Mouse (Mus musculus) kidney, adult 2 months (tissue): ENCODE results near the gene Acot8. TPM values are rescaled to one million over a fixed set of nuclear protein-coding genes. Genes with fewer than 3 reads are reported as not detected.

Source experiments
- DNase-seq: peaks from one replicate; pipeline ENCODE4 v3.0.0; 2021
- H3K27ac ChIP-seq: fragments of 200-500 bp; 2 replicates; pipeline ENCODE4 v1.5.1; 2012; ENCODE audit warnings: low read depth, low read length, control low read depth, inconsistent platforms; ENCODE audit not compliant: insufficient read depth
- H3K27me3 ChIP-seq: fragments of 200-500 bp; replicated peaks from 2 replicates; pipeline ENCODE4 v1.6.1; 2012; ENCODE audit warnings: mild to moderate bottlenecking, moderate library complexity, low read length, inconsistent platforms; ENCODE audit not compliant: control insufficient read depth, insufficient read depth
- H3K36me3 ChIP-seq: fragments of 200-500 bp; 2 replicates; pipeline ENCODE4 v1.6.1; 2012; ENCODE audit warnings: mild to moderate bottlenecking, moderate library complexity, low read length, inconsistent platforms; ENCODE audit not compliant: control insufficient read depth, insufficient read depth
- H3K4me1 ChIP-seq: fragments of 200-500 bp; 2 replicates; pipeline ENCODE4 v1.6.1; 2011; ENCODE audit warnings: low read length; ENCODE audit not compliant: control insufficient read depth, insufficient read depth
- H3K4me3 ChIP-seq: fragments of 200-500 bp; 2 replicates; pipeline ENCODE4 v1.5.1; 2011; ENCODE audit warnings: mild to moderate bottlenecking, low read depth, low read length, control low read depth; ENCODE audit not compliant: insufficient read depth
- CTCF ChIP-seq: fragments of 200-500 bp; conservative IDR thresholded peaks from 2 replicates; pipeline ENCODE4 v1.5.1; 2011; ENCODE audit warnings: low read depth, mild to moderate bottlenecking, control low read depth, low read length, moderate library complexity, mixed read lengths; ENCODE audit not compliant: insufficient read depth, insufficient read length
- POLR2A ChIP-seq: fragments of 200-500 bp; IDR thresholded peaks from one replicate; pipeline ENCODE4 v1.6.1; 2011; ENCODE audit warnings: low read depth, low read length, control low read depth
- WGBS: fragments of 180-500 bp; shearing (Covaris S2); methylation state at CpG from one replicate; pipeline ENCODE4 v1.1.7; 2018; 5-methylcytosine and 5-hydroxymethylcytosine counted together
- polyA plus RNA-seq: library from polyadenylated mRNA; depleted of rRNA; stranded (reverse); fragments of >200 nt; gene quantifications from 2 replicates; pipeline ENCODE4 v1.2.3, GENCODE M21; 2012

The Acot8 gene
- polyA plus RNA-seq, 1 experiment: 68.4 TPM

GRCm38 (mm10) chr2:164783926-164784581, 20.6 kb downstream of the Acot8 start:
- Histone ChIP-seq H3K27me3 (no peaks in the 10 kb centered on the region), H3K4me3 (no peak overlapping the region), H3K4me1 (peaks cover 7% of the 10 kb centered on the region; the same call in 1 of the 2 replicates), H3K36me3 (no peaks in the 10 kb centered on the region), H3K27ac (no peak overlapping the region)
- no peak for DNase-seq
- 63% methylated on average over 7 of the region's 7 CpGs for WGBS
- TF ChIP-seq CTCF (no peak; the same call in 1 of the 2 replicates), POLR2A (no peak)

- Histone ChIP-seq H3K4me1 (peaks cover 7% of the 10 kb centered on the region; the same call in 1 of the 2 replicates), H3K4me3 (no peak overlapping the region), H3K27me3 (no peaks in the 10 kb centered on the region), H3K36me3 (no peaks in the 10 kb centered on the region), H3K27ac (no peak overlapping the region)
- 74% methylated on average over 4 of the region's 4 CpGs for WGBS
- no peak for TF ChIP-seq POLR2A
- TF ChIP-seq CTCF: no peak
- DNase-seq: no peak
Measured at GRCm38 (mm10) chr2:164781876-164782275, 22.8 kb downstream of the Acot8 start.

- 72% methylated on average over 8 of the region's 8 CpGs for WGBS
- no peak within 1 kb of the TSS for H3K4me3 ChIP-seq
- H3K36me3 ChIP-seq: no peaks in the 10 kb centered on the region
- H3K4me1 ChIP-seq: peaks cover 3% of the 10 kb centered on the region; the same call in 1 of the 2 replicates
- no peaks in the 10 kb centered on the region for H3K27me3 ChIP-seq
- no peak for TF ChIP-seq CTCF
- no peak for TF ChIP-seq POLR2A
- H3K27ac ChIP-seq: no peak within 1 kb of the TSS
- no peak for DNase-seq
Measured at GRCm38 (mm10) chr2:164779481-164780086, 25.1 kb downstream of the Acot8 start, which contains the start of gene Tnnc2. Gene Tnnc2 (minus strand): TSS chr2:164779967.

- Histone ChIP-seq H3K4me3 (no peak overlapping the region), H3K4me1 (peaks cover 2% of the 10 kb centered on the region; the same call in 1 of the 2 replicates), H3K27ac (no peak overlapping the region), H3K36me3 (no peaks in the 10 kb centered on the region), H3K27me3 (no peaks in the 10 kb centered on the region)
- no peak for DNase-seq
- TF ChIP-seq CTCF: no peak
- TF ChIP-seq POLR2A: no peak
- WGBS: 68% methylated on average over 7 of the region's 7 CpGs
Measured at GRCm38 (mm10) chr2:164778809-164779208, 25.9 kb downstream of the Acot8 start.

GRCm38 (mm10) chr2:164778015-164778287, 26.7 kb downstream of the Acot8 start:
- TF ChIP-seq CTCF: no peak
- no peak for TF ChIP-seq POLR2A

GRCm38 (mm10) chr2:164777246-164778014, 27.3 kb downstream of the Acot8 start:
- no peak overlapping the region for H3K4me3 ChIP-seq
- 82% methylated on average over 30 of the region's 30 CpGs for WGBS
- no peak for DNase-seq
- H3K27me3 ChIP-seq: no peaks in the 10 kb centered on the region
- no peak for TF ChIP-seq CTCF
- no peak for TF ChIP-seq POLR2A
- H3K4me1 ChIP-seq: no peaks in the 10 kb centered on the region
- no peak overlapping the region for H3K27ac ChIP-seq
- no peaks in the 10 kb centered on the region for H3K36me3 ChIP-seq

More at GRCm38 (mm10) chr2:164778015-164778287, 26.7 kb downstream of the Acot8 start:
- WGBS: 94% methylated on average over 11 of the region's 11 CpGs
- no peak for DNase-seq
- H3K27me3 ChIP-seq: no peaks in the 10 kb centered on the region
- H3K36me3 ChIP-seq: no peaks in the 10 kb centered on the region
- no peaks in the 10 kb centered on the region for H3K4me1 ChIP-seq
- H3K27ac ChIP-seq: no peak overlapping the region
- H3K4me3 ChIP-seq: no peak overlapping the region

GRCm38 (mm10) chr2:164776801-164777200, 27.9 kb downstream of the Acot8 start:
- H3K4me1 ChIP-seq: no peaks in the 10 kb centered on the region
- no peaks in the 10 kb centered on the region for H3K36me3 ChIP-seq
- no peak overlapping the region for H3K27ac ChIP-seq
- no peak overlapping the region for H3K4me3 ChIP-seq
- 63% methylated on average over 17 of the region's 17 CpGs for WGBS
- TF ChIP-seq CTCF (no peak), POLR2A (no peak)
- no peaks in the 10 kb centered on the region for H3K27me3 ChIP-seq
- no peak for DNase-seq
